Mouse (Mus musculus): ENCODE measurements around the gene Cyp2j5. TPM values are rescaled to one million over a fixed set of nuclear protein-coding genes. Genes with fewer than 3 reads are reported as not detected.
"Not testable (repeated sequence)": the region's sequence is repeated elsewhere in the genome, so short reads cannot be mapped to it uniquely, and the experiment has no call there.

Cyp2j5 gene
- polyA plus RNA-seq, 1 experiment from 2014 or later: not detected

DNA sequence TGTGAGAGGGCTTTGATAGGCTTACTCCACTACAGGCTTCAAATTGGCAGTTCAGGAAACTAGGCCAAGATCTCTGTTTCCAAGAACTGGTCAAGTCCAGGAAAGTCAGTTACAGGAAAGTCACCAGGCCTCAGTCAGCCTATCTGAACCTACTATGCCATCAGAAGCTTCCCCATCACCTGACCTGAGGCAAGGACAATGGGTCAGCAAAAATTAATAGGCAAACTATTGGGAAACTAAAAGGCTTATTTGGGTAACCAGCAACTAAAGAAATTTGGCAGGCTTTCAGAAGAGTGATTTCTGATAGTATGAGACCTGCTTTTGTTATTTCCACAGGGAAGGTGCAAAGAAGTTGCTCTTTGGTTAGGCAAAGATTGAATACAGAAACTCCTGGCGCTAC, 41.5 kb downstream of the Cyp2j5 start:
- H3K9me3 ChIP-seq: 0 out of 2 replicates have a peak, but pooled peaks cover 9% of the 10 kb centered on the region
- H3K4me2 ChIP-seq: no peak overlapping the region
- H3K4me3 ChIP-seq: no peak overlapping the region
- ATAC-seq (ENCODE audit: extremely low read depth, insufficient number of reproducible peaks, low FRiP score, low TSS enrichment): no peak
- no peaks in the 10 kb centered on the region for H3K4me1 ChIP-seq
- no peaks in the 10 kb centered on the region for H3K36me3 ChIP-seq
- WGBS: 80% methylated on average over 1 of the region's 1 CpGs
- H3K27me3 ChIP-seq (replicated peaks): no peaks in the 10 kb centered on the region
- H3K27ac ChIP-seq (replicated peaks): no peak overlapping the region
- no peak overlapping the region for H3K9ac ChIP-seq

DNA sequence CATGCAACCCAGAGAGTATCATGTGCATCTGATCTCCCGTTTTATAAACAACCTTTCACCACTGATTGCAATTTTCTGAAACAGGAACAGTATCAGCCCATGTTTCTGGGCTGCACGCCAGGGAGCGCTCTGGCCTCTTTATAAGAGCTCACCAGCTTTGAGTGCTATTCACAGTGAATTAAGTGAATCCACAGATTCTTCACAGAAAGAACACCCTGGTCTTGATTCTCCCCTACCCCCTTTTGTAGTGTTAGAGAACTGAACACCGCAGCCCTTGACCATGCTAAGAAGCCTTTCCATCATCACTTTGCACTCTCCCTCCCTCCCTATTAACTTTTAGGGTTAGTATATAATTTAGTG, 72.2 kb downstream of the Cyp2j5 start:
- Histone ChIP-seq H3K27me3 (replicated peaks) (no peaks in the 10 kb centered on the region), H3K27ac (replicated peaks) (peak overlapping the region; percentile 0; the same call in 1 of the 2 replicates), H3K36me3 (no peaks in the 10 kb centered on the region), H3K4me3 (peak overlapping the region; percentile 55), H3K4me2 (peak overlapping the region; percentile 81), H3K4me1 (peaks cover 14% of the 10 kb centered on the region), H3K9me3 (no peaks in the 10 kb centered on the region), H3K9ac (no peak overlapping the region)
- no peak for ATAC-seq (ENCODE audit: extremely low read depth, insufficient number of reproducible peaks, low FRiP score, low TSS enrichment)
- WGBS: 19% methylated on average over 4 of the region's 4 CpGs

DNA sequence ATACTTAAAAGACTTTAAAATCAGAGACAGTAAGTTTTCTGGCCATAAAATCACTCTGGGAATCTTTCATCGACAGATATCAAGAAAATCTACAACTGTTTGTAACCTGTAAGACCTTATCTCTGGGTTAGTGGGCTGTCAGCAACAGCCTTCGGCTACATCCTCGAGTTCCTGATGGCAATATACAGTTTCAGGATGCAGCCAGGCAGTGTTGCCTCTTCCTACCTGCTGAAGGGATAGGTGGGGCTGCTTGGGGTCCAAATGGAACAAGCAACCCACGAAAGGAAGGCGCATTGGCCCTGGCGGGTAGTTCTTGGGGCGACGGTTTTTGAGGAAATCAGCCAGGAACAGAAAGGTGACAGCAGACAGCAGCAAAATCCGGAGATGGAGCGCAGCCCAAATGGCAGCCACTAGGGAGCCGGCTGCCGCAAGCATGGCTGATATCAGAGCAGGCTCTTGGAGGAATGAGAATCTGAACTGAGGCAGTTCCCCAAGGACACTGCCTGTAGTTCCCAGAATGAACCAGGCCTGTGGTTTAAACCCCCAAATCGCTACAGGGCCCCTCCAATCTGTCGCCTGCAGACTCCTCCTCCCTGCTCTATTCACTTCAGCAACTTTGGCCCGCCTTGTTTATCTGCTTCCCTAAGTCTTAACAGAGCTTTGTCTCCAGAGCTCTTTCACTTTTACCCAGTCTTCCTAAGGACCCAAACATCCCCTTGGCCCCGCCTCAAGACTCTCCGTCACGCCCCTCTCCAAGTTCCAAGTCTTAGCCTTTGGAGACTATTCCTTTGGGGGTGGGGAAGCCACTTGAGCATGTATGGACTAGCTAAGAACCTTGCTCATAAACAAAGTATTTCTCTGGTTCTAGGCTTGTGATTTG, 72.8 kb downstream of the Cyp2j5 start, which contains the start of gene Cyp2j9:
TSS of gene Cyp2j9 (minus strand) at position 668 of the 880 bp plus-strand sequence.
- Histone ChIP-seq H3K9me3 (no peaks in the 10 kb centered on the region), H3K27ac (replicated peaks) (peak within 1 kb of the TSS; percentile 68), H3K36me3 (no peaks in the 10 kb centered on the region), H3K4me1 (peaks cover 14% of the 10 kb centered on the region), H3K27me3 (replicated peaks) (no peaks in the 10 kb centered on the region), H3K9ac (peak within 1 kb of the TSS; percentile 75), H3K4me3 (peak within 1 kb of the TSS; percentile 55), H3K4me2 (peak within 1 kb of the TSS; percentile 81)
- peak; percentile 58; the same call in 1 of the 2 replicates for ATAC-seq (ENCODE audit: extremely low read depth, insufficient number of reproducible peaks, low FRiP score, low TSS enrichment)
- WGBS: 2% methylated on average over 18 of the region's 18 CpGs

DNA sequence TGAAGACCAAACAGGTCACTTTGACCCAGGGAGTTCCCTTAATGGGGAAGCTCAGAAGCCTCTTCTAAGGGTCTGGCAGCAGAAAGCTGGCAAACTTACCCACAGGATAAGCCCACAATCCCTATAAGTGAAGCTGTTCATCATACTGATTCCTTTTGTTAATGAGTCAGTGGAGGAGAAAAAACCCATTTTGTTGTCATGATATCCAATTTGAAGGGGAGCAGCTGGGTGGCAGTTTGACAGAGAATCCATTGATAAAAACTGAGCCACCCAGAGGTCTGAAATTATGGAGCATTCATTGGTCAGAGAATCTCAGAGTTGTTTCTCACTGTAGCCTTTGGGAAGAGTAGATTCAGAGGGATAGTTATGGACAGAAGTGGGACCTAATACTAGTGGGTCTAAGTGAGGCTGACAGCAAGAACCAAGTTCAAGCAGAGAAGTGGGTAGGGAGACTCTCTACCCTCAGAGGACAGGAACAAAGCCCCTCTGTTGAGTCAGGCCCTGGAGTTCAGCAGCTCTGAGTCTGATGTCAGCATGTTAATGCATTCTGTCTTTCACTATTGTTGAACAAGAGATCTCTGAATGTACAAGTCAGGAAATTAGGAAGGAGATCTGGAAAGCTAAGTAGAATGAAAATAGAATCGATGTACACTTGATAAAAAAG, 82.4 kb downstream of the Cyp2j5 start:
- no peaks in the 10 kb centered on the region for H3K27me3 ChIP-seq (replicated peaks)
- no peaks in the 10 kb centered on the region for H3K36me3 ChIP-seq
- no peaks in the 10 kb centered on the region for H3K4me1 ChIP-seq
- 59% methylated on average over 1 of the region's 1 CpGs for WGBS
- no peak overlapping the region for H3K9ac ChIP-seq
- no peak overlapping the region for H3K4me3 ChIP-seq
- H3K9me3 ChIP-seq: no peaks in the 10 kb centered on the region
- ATAC-seq (ENCODE audit: extremely low read depth, insufficient number of reproducible peaks, low FRiP score, low TSS enrichment): no peak
- H3K4me2 ChIP-seq: no peak overlapping the region
- H3K27ac ChIP-seq (replicated peaks): no peak overlapping the region

DNA sequence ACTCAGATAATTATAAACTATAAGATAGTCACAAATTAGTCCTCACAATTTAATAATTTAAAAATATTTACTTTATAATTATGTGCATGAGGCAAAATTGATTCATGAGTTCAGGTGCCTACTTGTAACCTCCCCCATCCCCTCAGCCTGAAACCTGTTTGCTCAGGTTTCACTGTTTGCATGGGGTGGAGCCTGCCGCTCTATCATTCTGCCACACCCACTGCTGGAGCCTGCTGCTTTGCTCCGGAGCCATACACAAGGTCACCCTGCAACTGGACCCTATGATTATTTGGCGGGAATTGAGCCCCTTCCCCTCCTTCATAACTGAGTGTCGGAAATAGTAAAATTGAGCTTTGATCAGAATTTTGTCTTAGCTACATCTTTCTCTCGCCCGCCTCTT, 83.6 kb downstream of the Cyp2j5 start:
- ATAC-seq (ENCODE audit: extremely low read depth, insufficient number of reproducible peaks, low FRiP score, low TSS enrichment); H3K27me3 ChIP-seq (replicated peaks); H3K4me2 ChIP-seq; H3K4me1 ChIP-seq; H3K4me3 ChIP-seq; H3K9me3 ChIP-seq; H3K27ac ChIP-seq (replicated peaks); H3K36me3 ChIP-seq; H3K9ac ChIP-seq: not testable (repeated sequence)
- 51% methylated on average over 6 of the region's 6 CpGs for WGBS

Other genes with a start within 250 kb of the Cyp2j5 start
- not detected in 2 replicates for gene Cyp2j8, start 156.8 kb downstream of the Cyp2j5 start, polyA plus RNA-seq (2015; fragmentation: Nextera tagmentation; extraction: Ambion mirVana)
- 4.1 and 4.4 TPM in 2 replicates for gene Cyp2j6, start 110.5 kb downstream of the Cyp2j5 start, polyA plus RNA-seq (2015; fragmentation: Nextera tagmentation; extraction: Ambion mirVana)
- gene Cyp2j9, start 72.6 kb downstream of the Cyp2j5 start, polyA plus RNA-seq (2015; fragmentation: Nextera tagmentation; extraction: Ambion mirVana): 0.63 and 1.0 TPM in 2 replicates
- not detected in 2 replicates for gene Gm12695, start 121.0 kb upstream of the Cyp2j5 start, polyA plus RNA-seq (2015; fragmentation: Nextera tagmentation; extraction: Ambion mirVana)